Mouse (Mus musculus) left cerebral cortex, adult 8-10 months (tissue): ENCODE data around the gene Trarg1. TPM values are rescaled to one million over a fixed set of nuclear protein-coding genes. Genes with fewer than 3 reads are reported as not detected.

Experiments
- DNase-seq, 2 experiments: peaks; one replicate each; pipeline ENCODE4 v3.0.0; 2022; ENCODE audit warnings: low spot score in 2 of 2
- total RNA-seq, 4 experiments: library from RNA; stranded (reverse); gene quantifications; 2 replicates each; pipeline ENCODE4 v1.2.4; 2022

The Trarg1 gene
- total RNA-seq, 4 experiments from 2014 or later: 0.48 to 0.80 (median 0.56) TPM

- DNase-seq: peak; percentile 40 to 57
Measured at GRCm38 (mm10) chr11:76672561-76673384, 6.8 kb upstream of the Trarg1 start.

- DNase-seq: no peak
Measured at GRCm38 (mm10) chr11:76674199-76674598, 5.4 kb upstream of the Trarg1 start.

- DNase-seq: no peak
Measured at GRCm38 (mm10) chr11:76674704-76675103, 4.9 kb upstream of the Trarg1 start.

- DNase-seq: no peak
Measured at GRCm38 (mm10) chr11:76685604-76686003, 6.0 kb downstream of the Trarg1 start.

- no peak for DNase-seq
Measured at GRCm38 (mm10) chr11:76692096-76692495, 12.5 kb downstream of the Trarg1 start.

- peak in 1 of 2 experiments; percentile 28 for DNase-seq
Measured at GRCm38 (mm10) chr11:76695810-76696209, 16.2 kb downstream of the Trarg1 start.

GRCm38 (mm10) chr11:76699626-76700025 is 20.0 kb downstream of the Trarg1 start:
- no peak for DNase-seq

- DNase-seq: no peak
Measured at GRCm38 (mm10) chr11:76707656-76708055, 28.0 kb downstream of the Trarg1 start.

GRCm38 (mm10) chr11:76708066-76708465 is 28.5 kb downstream of the Trarg1 start:
- DNase-seq: no peak

- no peak for DNase-seq
Measured at GRCm38 (mm10) chr11:76708881-76709280, 29.3 kb downstream of the Trarg1 start.

- no peak for DNase-seq
Measured at GRCm38 (mm10) chr11:76709625-76710452, 30.2 kb downstream of the Trarg1 start.

GRCm38 (mm10) chr11:76717000-76717399 is 37.4 kb downstream of the Trarg1 start:
- DNase-seq: no peak

- no peak for DNase-seq
Measured at GRCm38 (mm10) chr11:76723911-76724310, 44.3 kb downstream of the Trarg1 start.

GRCm38 (mm10) chr11:76728093-76728492 is 48.5 kb downstream of the Trarg1 start:
- DNase-seq: no peak

- DNase-seq: no peak
Measured at GRCm38 (mm10) chr11:76730650-76731049, 51.0 kb downstream of the Trarg1 start.

GRCm38 (mm10) chr11:76734560-76734959 is 55.0 kb downstream of the Trarg1 start:
- no peak for DNase-seq

- DNase-seq: no peak
Measured at GRCm38 (mm10) chr11:76735753-76736324, 56.2 kb downstream of the Trarg1 start.

- no peak for DNase-seq
Measured at GRCm38 (mm10) chr11:76739125-76739524, 59.5 kb downstream of the Trarg1 start.

- no peak for DNase-seq
Measured at GRCm38 (mm10) chr11:76742511-76742910, 62.9 kb downstream of the Trarg1 start.

GRCm38 (mm10) chr11:76744550-76744949 is 64.9 kb downstream of the Trarg1 start:
- DNase-seq: peak in 1 of 2 experiments; percentile 54

- DNase-seq: no peak
Measured at GRCm38 (mm10) chr11:76745921-76746320, 66.3 kb downstream of the Trarg1 start.
